Mouse (Mus musculus): Measurements from ENCODE around the gene Macf1.

- TF ChIP-seq GATA1 (IDR thresholded peaks at IDR 0.05; ENCODE audit: borderline replicate concordance, low read length) (no peak), FLI1 (IDR thresholded peaks at IDR 0.05; ENCODE audit: low read length) (no peak)
These were observed 78.9 kb downstream of the Macf1 start for GRCm38 (mm10) chr4:123605309-123605708.

All from megakaryocyte, embryonic 14.5 days (primary cell).